20 mouse cellular contexts compared by ENCODE assay signal in genomic region chr8:124953188-124953587, GRCm38 (mm10). TPM values are rescaled to one million over a fixed set of nuclear protein-coding genes. Genes with fewer than 3 reads are reported as not detected.
DNase-seq lines count a peak whose midpoint lies in the region; ATAC-seq and TF ChIP-seq lines count a peak whose summit lies in the region.
"Had no signal": no experiment of that assay in that cellular context is flagged by ENCODE, and none has a peak within 500 bp of the region (broad histone marks: within the 10 kb centered on the region; RNA-seq: fewer than 3 reads in every experiment).

No protein-coding gene starts in this region.

- no peaks in the 10 kb centered on the region for H3K27me3 ChIP-seq in heart, embryonic 11.5 days (ENCODE audit: control insufficient read depth, insufficient read depth, low read length)
- H3K27me3 ChIP-seq in lung, postnatal 0 days (replicated peaks; ENCODE audit: insufficient read depth, low read length) = no peaks in the 10 kb centered on the region
- no peaks in the 10 kb centered on the region for H3K27me3 ChIP-seq in small intestine, adult 2 months (ENCODE audit: control insufficient read depth, insufficient read depth, low read length)
- H3K27me3 ChIP-seq in forebrain, embryonic 15.5 days = no peaks in the 10 kb centered on the region
- H3K27me3 ChIP-seq: embryonic facial prominence, embryonic 13.5 days; hindbrain, embryonic 13.5 days; intestine, embryonic 15.5 days; neural tube, embryonic 12.5 days had no signal

- WGBS in heart, embryonic 11.5 days (ENCODE audit: insufficient replicate concordance) = 67% methylated on average over 7 of the region's 7 CpGs
- WGBS in lung, postnatal 0 days = 61% methylated on average over 7 of the region's 7 CpGs
- 65% methylated on average over 7 of the region's 7 CpGs for WGBS in small intestine, adult 2 months
- 91% methylated on average over 7 of the region's 7 CpGs for WGBS in forebrain, embryonic 15.5 days

- H3K36me3 ChIP-seq in heart, embryonic 11.5 days (ENCODE audit: control insufficient read depth, insufficient read depth, low read length) = no peaks in the 10 kb centered on the region
- no peaks in the 10 kb centered on the region for H3K36me3 ChIP-seq in lung, postnatal 0 days (ENCODE audit: insufficient read depth, low read length)
- H3K36me3 ChIP-seq in small intestine, adult 2 months (ENCODE audit: control insufficient read depth, insufficient read depth, low read length) = no peaks in the 10 kb centered on the region
- no peaks in the 10 kb centered on the region for H3K36me3 ChIP-seq in forebrain, embryonic 15.5 days
- H3K36me3 ChIP-seq: embryonic facial prominence, embryonic 13.5 days; hindbrain, embryonic 13.5 days; intestine, embryonic 15.5 days had no signal

- no peak for TF ChIP-seq POLR2A in small intestine, adult 2 months (IDR thresholded peaks at IDR 0.05; ENCODE audit: low read depth, low read length)

- no peak for TF ChIP-seq CTCF in lung, postnatal 0 days (IDR thresholded peaks at IDR 0.05)
- TF ChIP-seq CTCF in small intestine, adult 2 months (IDR thresholded peaks at IDR 0.05; ENCODE audit: extremely low read depth, insufficient read length, insufficient replicate concordance, low read depth, low read length) = peak; percentile 8; the same call in 1 of the 2 replicates

- no peak overlapping the region for H3K27ac ChIP-seq in heart, embryonic 11.5 days (ENCODE audit: low read depth, low read length)
- H3K27ac ChIP-seq in lung, postnatal 0 days (ENCODE audit: low read length) = no peak overlapping the region
- no peak overlapping the region for H3K27ac ChIP-seq in small intestine, adult 2 months (ENCODE audit: insufficient read depth, low read depth, low read length)
- no peak overlapping the region for H3K27ac ChIP-seq in forebrain, embryonic 15.5 days (replicated peaks)
- H3K27ac ChIP-seq: embryonic facial prominence, embryonic 13.5 days; hindbrain, embryonic 13.5 days; intestine, embryonic 15.5 days; limb, embryonic 10.5 days; neural tube, embryonic 12.5 days; stomach, postnatal 0 days had no signal

- no peak overlapping the region for H3K4me3 ChIP-seq in heart, embryonic 11.5 days (ENCODE audit: low read depth, low read length)
- no peak overlapping the region for H3K4me3 ChIP-seq in lung, postnatal 0 days (ENCODE audit: low read depth, low read length)
- no peak overlapping the region for H3K4me3 ChIP-seq in small intestine, adult 2 months (ENCODE audit: low read depth, low read length)
- H3K4me3 ChIP-seq in forebrain, embryonic 15.5 days = no peak overlapping the region
- H3K4me3 ChIP-seq: embryonic facial prominence, embryonic 13.5 days; hindbrain, embryonic 13.5 days; intestine, embryonic 15.5 days; limb, embryonic 10.5 days; neural tube, embryonic 12.5 days had no signal

- intact Hi-C loops in heart, postnatal 10 days (cut with DNase I) = loop anchor here (5.0 kb wide), 1 partner anchor 79 kb away; no protein-coding TSS in a partner anchor

- no peak overlapping the region for H3K4me2 ChIP-seq in heart, embryonic 11.5 days
- no peak overlapping the region for H3K4me2 ChIP-seq in lung, postnatal 0 days (replicated peaks; ENCODE audit: low read depth, low read length)
- H3K4me2 ChIP-seq in forebrain, embryonic 15.5 days (replicated peaks) = no peak overlapping the region
- H3K4me2 ChIP-seq: embryonic facial prominence, embryonic 13.5 days; hindbrain, embryonic 13.5 days; intestine, embryonic 15.5 days; liver, embryonic 11.5 days; neural tube, embryonic 12.5 days had no signal

- H3K4me1 ChIP-seq in heart, embryonic 11.5 days (ENCODE audit: control insufficient read depth, insufficient read depth, low read length) = peaks cover 12% of the 10 kb centered on the region
- no peaks in the 10 kb centered on the region; the same call in 1 of the 2 replicates for H3K4me1 ChIP-seq in lung, postnatal 0 days (ENCODE audit: insufficient read depth, low read depth, low read length)
- H3K4me1 ChIP-seq in small intestine, adult 2 months (ENCODE audit: control insufficient read depth, insufficient read depth, insufficient read length, low read length) = peaks cover 17% of the 10 kb centered on the region; the same call in 1 of the 2 replicates
- peaks cover 17% of the 10 kb centered on the region for H3K4me1 ChIP-seq in forebrain, embryonic 15.5 days

- no peak for TF ChIP-seq EP300 in lung, postnatal 0 days (IDR thresholded peaks at IDR 0.05)

- peak; percentile 66 to 86 for DNase-seq in heart, adult 18-20 months
- peak; percentile 22 for DNase-seq in lung, postnatal 0 days (ENCODE audit: low spot score)
- no peak for DNase-seq in lung, adult 18-20 months
- peak; percentile 60 to 68 for DNase-seq in heart, postnatal 10 days
- DNase-seq in frontal cortex, postnatal 10 days (ENCODE audit: low spot score in 2 of 2) = no peak
- DNase-seq: adrenal gland, postnatal 25 days; B cell, adult 2 months; cerebellum, adult 8-10 months; right cerebral cortex, postnatal 14 days had no signal

- H3K9me3 ChIP-seq in heart, embryonic 11.5 days (replicated peaks; ENCODE audit: control insufficient read depth, low read length) = no peaks in the 10 kb centered on the region
- H3K9me3 ChIP-seq in lung, postnatal 0 days (ENCODE audit: low read length) = no peaks in the 10 kb centered on the region
- no peaks in the 10 kb centered on the region for H3K9me3 ChIP-seq in forebrain, embryonic 15.5 days
- H3K9me3 ChIP-seq: embryonic facial prominence, embryonic 13.5 days; hindbrain, embryonic 13.5 days; intestine, embryonic 15.5 days; limb, embryonic 10.5 days; neural tube, embryonic 12.5 days had no signal

- H3K9ac ChIP-seq in heart, embryonic 11.5 days (ENCODE audit: low read depth, low read length) = no peak overlapping the region
- no peak overlapping the region for H3K9ac ChIP-seq in lung, postnatal 0 days (replicated peaks; ENCODE audit: low read depth)
- H3K9ac ChIP-seq in forebrain, embryonic 15.5 days (replicated peaks) = no peak overlapping the region
- H3K9ac ChIP-seq: embryonic facial prominence, embryonic 13.5 days; hindbrain, embryonic 13.5 days; intestine, embryonic 15.5 days; neural tube, embryonic 12.5 days had no signal

- no peak for ATAC-seq in heart, embryonic 11.5 days (replicated peaks; ENCODE audit: insufficient number of reproducible peaks, low FRiP score, low TSS enrichment)
- ATAC-seq in lung, postnatal 0 days = no peak
- no peak for ATAC-seq in forebrain, embryonic 15.5 days (replicated peaks)
- ATAC-seq: activated CD4-positive, CD25-positive, alpha-beta regulatory T cell, adult 4 months; intestine, embryonic 15.5 days had no signal

RNA-seq across cellular contexts. Expression of gene Egln1, which starts 4.1 kb away (rescaled TPM):
- total RNA-seq in heart, adult 18-20 months (2021) = 100 to 1,000 TPM; 310 to 331 TPM
- polyA plus RNA-seq in heart, embryonic 11.5 days (2014; fragmentation: Nextera tagmentation; extraction: Ambion mirVana) = 18.5 and 23.2 TPM in 2 replicates
- polyA plus RNA-seq in lung, postnatal 0 days (2015; fragmentation: Nextera tagmentation; extraction: Ambion mirVana) = 7.7 and 8.8 TPM in 2 replicates
- total RNA-seq in heart, postnatal 10 days (2021) = 100 to 1,000 TPM; 136 to 143 TPM
- 10.6 and 20.1 TPM in 2 replicates for polyA plus RNA-seq in small intestine, adult 2 months (2012; rRNA removed)
- 20.0 and 20.9 TPM in 2 replicates for polyA plus RNA-seq in forebrain, embryonic 15.5 days (2015; fragmentation: Nextera tagmentation; extraction: Ambion mirVana)

RNA-seq across cellular contexts. Expression of gene Sprtn, which starts 55.5 kb away (rescaled TPM):
- 10 to 100 TPM; 10.5 to 12.9 TPM for total RNA-seq in heart, adult 18-20 months (2021)
- polyA plus RNA-seq in heart, embryonic 11.5 days (2014; fragmentation: Nextera tagmentation; extraction: Ambion mirVana) = 7.1 and 8.6 TPM in 2 replicates
- 6.9 TPM in 2 replicates for polyA plus RNA-seq in lung, postnatal 0 days (2015; fragmentation: Nextera tagmentation; extraction: Ambion mirVana)
- 10 to 100 TPM; 16.0 to 18.9 TPM for total RNA-seq in heart, postnatal 10 days (2021)
- 4.2 and 9.0 TPM in 2 replicates for polyA plus RNA-seq in small intestine, adult 2 months (2012; rRNA removed)
- polyA plus RNA-seq in forebrain, embryonic 15.5 days (2015; fragmentation: Nextera tagmentation; extraction: Ambion mirVana) = 11.9 and 12.0 TPM in 2 replicates

RNA-seq across cellular contexts. Expression of gene Exoc8, which starts 55.7 kb away (rescaled TPM):
- 10 to 100 TPM; 18.4 to 18.7 TPM for total RNA-seq in heart, adult 18-20 months (2021)
- 5.4 and 5.9 TPM in 2 replicates for polyA plus RNA-seq in heart, embryonic 11.5 days (2014; fragmentation: Nextera tagmentation; extraction: Ambion mirVana)
- polyA plus RNA-seq in lung, postnatal 0 days (2015; fragmentation: Nextera tagmentation; extraction: Ambion mirVana) = 7.0 and 7.7 TPM in 2 replicates
- total RNA-seq in heart, postnatal 10 days (2021) = 10 to 100 TPM; 19.5 to 20.5 TPM
- polyA plus RNA-seq in small intestine, adult 2 months (2012; rRNA removed) = 7.0 and 9.1 TPM in 2 replicates
- 14.4 and 15.5 TPM in 2 replicates for polyA plus RNA-seq in forebrain, embryonic 15.5 days (2015; fragmentation: Nextera tagmentation; extraction: Ambion mirVana)

RNA-seq across cellular contexts. Expression of gene Tsnax, which starts 59.6 kb away (rescaled TPM):
- 10 to 100 TPM; 68.6 to 73.4 TPM for total RNA-seq in heart, adult 18-20 months (2021)
- polyA plus RNA-seq in heart, embryonic 11.5 days (2014; fragmentation: Nextera tagmentation; extraction: Ambion mirVana) = 90.9 and 101 TPM in 2 replicates
- polyA plus RNA-seq in lung, postnatal 0 days (2015; fragmentation: Nextera tagmentation; extraction: Ambion mirVana) = 60.6 and 63.3 TPM in 2 replicates
- 10 to 100 TPM; 82.3 to 85.1 TPM for total RNA-seq in heart, postnatal 10 days (2021)
- polyA plus RNA-seq in small intestine, adult 2 months (2012; rRNA removed) = 8.1 and 12.0 TPM in 2 replicates
- polyA plus RNA-seq in forebrain, embryonic 15.5 days (2015; fragmentation: Nextera tagmentation; extraction: Ambion mirVana) = 148 and 159 TPM in 2 replicates

Comparison
In these comparisons a context has a peak if more than half of its experiments do, and no peak if none do; other contexts are left out.
1. DNase-seq: peak in heart, adult 18-20 months (2 of 2), lung, postnatal 0 days (single experiment) and heart, postnatal 10 days (2 of 2); none in lung, adult 18-20 months (0 of 2) and frontal cortex, postnatal 10 days (0 of 2).